Mouse (Mus musculus): ENCODE data around the gene Myb.

Gene Myb

GRCm38 (mm10) chr10:21128086-21128611 is 32.6 kb downstream of the Myb start:
- no peak for DNase-seq (ENCODE audit: low spot score)

GRCm38 (mm10) chr10:21118341-21118740 is 42.4 kb downstream of the Myb start:
- DNase-seq (ENCODE audit: low spot score): no peak

GRCm38 (mm10) chr10:21114459-21114858 is 46.3 kb downstream of the Myb start:
- DNase-seq (ENCODE audit: low spot score): no peak

GRCm38 (mm10) chr10:21112689-21113088 is 48.1 kb downstream of the Myb start:
- DNase-seq (ENCODE audit: low spot score): no peak

GRCm38 (mm10) chr10:21109337-21110056 is 51.3 kb downstream of the Myb start:
- DNase-seq (ENCODE audit: low spot score): no peak

GRCm38 (mm10) chr10:21108796-21109195 is 52.0 kb downstream of the Myb start:
- DNase-seq (ENCODE audit: low spot score): no peak

GRCm38 (mm10) chr10:21108182-21108581 is 52.6 kb downstream of the Myb start:
- DNase-seq (ENCODE audit: low spot score): no peak

- DNase-seq (ENCODE audit: low spot score): no peak
These were observed 55.6 kb downstream of the Myb start for GRCm38 (mm10) chr10:21105206-21105605.

- no peak for DNase-seq (ENCODE audit: low spot score)
These were observed 58.1 kb downstream of the Myb start for GRCm38 (mm10) chr10:21102689-21103088.

- DNase-seq (ENCODE audit: low spot score): no peak
These were observed 58.8 kb downstream of the Myb start for GRCm38 (mm10) chr10:21101948-21102347.

- DNase-seq (ENCODE audit: low spot score): no peak
These were observed 60.0 kb downstream of the Myb start for GRCm38 (mm10) chr10:21100646-21101249.

GRCm38 (mm10) chr10:21099515-21099914 is 61.3 kb downstream of the Myb start:
- no peak for DNase-seq (ENCODE audit: low spot score)

- DNase-seq (ENCODE audit: low spot score): no peak
These were observed 65.2 kb downstream of the Myb start for GRCm38 (mm10) chr10:21095541-21095940.

- DNase-seq (ENCODE audit: low spot score): no peak
These were observed 65.9 kb downstream of the Myb start for GRCm38 (mm10) chr10:21094896-21095295.

GRCm38 (mm10) chr10:21093301-21093700 is 67.5 kb downstream of the Myb start:
- no peak for DNase-seq (ENCODE audit: low spot score)

GRCm38 (mm10) chr10:21092501-21093270 is 68.1 kb downstream of the Myb start:
- DNase-seq (ENCODE audit: low spot score): no peak

- DNase-seq (ENCODE audit: low spot score): no peak
These were observed 69.7 kb downstream of the Myb start for GRCm38 (mm10) chr10:21090922-21091700.

GRCm38 (mm10) chr10:21089541-21089940 is 71.2 kb downstream of the Myb start:
- no peak for DNase-seq (ENCODE audit: low spot score)

- no peak for DNase-seq (ENCODE audit: low spot score)
These were observed 73.1 kb downstream of the Myb start for GRCm38 (mm10) chr10:21087614-21088232.

GRCm38 (mm10) chr10:21085044-21085443 is 75.7 kb downstream of the Myb start:
- DNase-seq (ENCODE audit: low spot score): no peak

- no peak for DNase-seq (ENCODE audit: low spot score)
These were observed 77.3 kb downstream of the Myb start for GRCm38 (mm10) chr10:21083391-21083918.

Data from c-Kit-positive CD71-positive TER-119-positive erythroid progenitor cells, embryonic 14.5 days (primary cell).